Mouse (Mus musculus) lung, adult 10 weeks (tissue): ENCODE results near the gene Brinp2. TPM values are rescaled to one million over a fixed set of nuclear protein-coding genes. Genes with fewer than 3 reads are reported as not detected.

Experiments
- polyA plus RNA-seq: library from polyadenylated mRNA; stranded (reverse); fragments of 350-450 nt; fragmentation: Illumina TruSeq; extraction: RNeasy Lipid Tissue Mini Kit (QIAGEN cat#74804); gene quantifications from one replicate; pipeline ENCODE4 v1.2.3, GENCODE M21; 2014; ENCODE audit warnings: low read depth, low replicate concordance; ENCODE audit not compliant: insufficient read depth

Brinp2 gene
- polyA plus RNA-seq = 0.19 TPM

GRCm38 (mm10) chr1:158356051-158356461 lies at the start of gene Brinp2:
Brinp2 (minus strand) TSS chr1:158356326.

GRCm38 (mm10) chr1:158361964-158362291 lies 5.8 kb upstream of the Brinp2 start, which contains the start of gene Astn1:
Astn1 (plus strand) TSS chr1:158362273.

Other genes with a start within 250 kb of the Brinp2 start
- not detected for gene Astn1, start 5.9 kb upstream of the Brinp2 start, polyA plus RNA-seq